Mouse (Mus musculus) layer of hippocampus, adult 11-12 months (tissue): ENCODE data around the gene Pfpl.

ENCODE experiments used
- DNase-seq: peaks from one replicate; pipeline ENCODE4 v3.0.0; 2022; ENCODE audit warnings: low spot score

Gene Pfpl

DNA sequence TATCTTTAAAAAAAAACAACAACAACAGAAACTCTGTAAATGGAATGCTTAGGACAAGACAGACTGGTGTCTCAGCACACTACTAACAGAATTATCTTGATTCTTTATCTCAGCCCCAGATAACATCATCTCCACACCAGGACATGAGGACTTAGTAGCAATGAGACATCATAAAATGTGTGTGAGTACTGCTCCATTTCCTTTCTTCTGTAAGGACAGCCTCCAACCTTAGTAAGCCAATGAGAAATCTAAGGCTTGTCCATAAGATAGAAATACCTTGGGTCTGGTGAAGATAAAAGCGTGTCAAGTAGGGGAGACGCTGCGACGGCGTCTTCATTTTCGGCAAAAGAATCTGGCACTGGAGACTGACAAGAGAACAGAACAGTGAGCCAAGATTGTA lies at the start of gene Pfpl:
Gene Pfpl (plus strand): TSS at position 301 of the 400 bp plus-strand sequence.
- no peak for DNase-seq

DNA sequence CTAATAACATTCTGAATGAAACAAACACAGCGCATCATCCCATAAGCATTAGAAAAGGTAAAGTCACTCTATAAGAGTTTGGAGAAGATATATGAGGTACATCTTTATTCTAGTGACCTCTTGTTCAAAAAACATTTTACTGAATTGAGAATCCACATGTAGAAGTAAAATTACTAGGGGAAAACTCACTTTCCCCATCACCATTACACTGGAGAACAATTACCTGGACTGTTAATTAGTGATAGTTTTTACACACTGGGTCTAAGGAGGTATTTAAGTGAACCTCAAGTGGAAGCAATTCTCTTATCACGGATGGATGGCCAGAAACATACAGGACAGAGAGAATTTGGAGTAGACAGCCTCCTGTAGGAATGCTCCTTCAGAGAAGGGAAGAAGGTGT lies 40.7 kb upstream of the Pfpl start, which contains the start of gene Olfr1440:
Gene Olfr1440 (plus strand): TSS at position 301 of the 400 bp plus-strand sequence.
- DNase-seq = no peak

DNA sequence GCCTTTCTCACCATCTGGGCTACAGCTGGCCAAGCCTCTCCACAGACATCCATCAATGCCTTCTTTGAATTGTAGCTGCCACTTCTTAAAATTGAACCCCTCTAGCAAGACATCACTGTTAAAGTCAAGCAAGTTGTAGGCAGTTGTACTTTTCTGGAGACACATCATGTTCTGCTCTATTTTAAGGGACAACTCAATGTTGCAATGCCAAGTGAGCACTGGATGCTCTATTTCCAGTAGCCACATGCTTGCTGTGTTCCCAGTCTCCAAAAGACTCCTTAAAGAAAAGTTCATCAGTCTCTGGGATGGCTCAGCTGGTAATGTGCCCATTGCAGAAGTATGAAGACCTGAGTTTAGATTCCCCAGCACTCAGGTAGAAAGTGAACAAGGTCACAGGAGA lies 14.0 kb upstream of the Pfpl start:
- DNase-seq = no peak

DNA sequence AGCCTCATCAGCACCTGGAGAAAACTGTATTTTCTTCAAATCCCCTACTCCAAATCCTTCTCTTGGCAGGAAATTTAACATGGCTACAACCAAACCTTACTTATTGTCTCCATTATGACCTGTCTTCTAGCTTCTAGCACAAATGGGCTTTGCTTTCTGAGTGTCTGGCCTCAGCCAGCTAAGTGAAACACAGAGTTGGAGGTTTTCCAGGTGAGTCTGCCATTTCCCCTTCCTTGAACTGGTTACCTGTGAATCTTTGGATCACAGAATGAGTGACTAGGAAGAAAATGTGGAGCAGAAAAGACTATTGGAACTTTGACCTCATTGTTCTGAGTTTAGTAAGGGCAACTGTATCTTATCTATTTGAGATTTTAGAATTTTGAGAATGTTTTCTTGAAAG lies 10.3 kb upstream of the Pfpl start, which contains the start of gene Olfr1441:
Gene Olfr1441 (plus strand): TSS at position 73 of the 400 bp plus-strand sequence.
- no peak for DNase-seq

DNA sequence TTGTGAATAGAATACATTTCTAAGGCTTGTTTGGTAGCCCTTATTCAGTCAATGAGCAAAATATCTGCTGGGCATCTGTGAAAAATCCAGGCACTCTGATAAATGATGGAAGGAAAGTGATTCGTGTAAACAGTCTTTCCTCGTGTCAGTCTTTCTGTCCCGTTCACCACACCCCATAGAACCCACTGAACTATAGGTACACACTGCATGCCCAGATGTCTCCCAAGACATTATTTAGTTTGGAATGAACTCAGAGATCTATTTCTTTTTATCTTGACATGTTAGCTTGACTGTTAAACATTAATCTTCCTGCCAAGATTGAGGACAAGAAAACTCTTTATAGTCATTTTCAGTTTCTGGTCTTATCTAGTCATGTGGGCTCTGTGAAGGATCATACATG lies 9.4 kb upstream of the Pfpl start:
- no peak for DNase-seq

DNA sequence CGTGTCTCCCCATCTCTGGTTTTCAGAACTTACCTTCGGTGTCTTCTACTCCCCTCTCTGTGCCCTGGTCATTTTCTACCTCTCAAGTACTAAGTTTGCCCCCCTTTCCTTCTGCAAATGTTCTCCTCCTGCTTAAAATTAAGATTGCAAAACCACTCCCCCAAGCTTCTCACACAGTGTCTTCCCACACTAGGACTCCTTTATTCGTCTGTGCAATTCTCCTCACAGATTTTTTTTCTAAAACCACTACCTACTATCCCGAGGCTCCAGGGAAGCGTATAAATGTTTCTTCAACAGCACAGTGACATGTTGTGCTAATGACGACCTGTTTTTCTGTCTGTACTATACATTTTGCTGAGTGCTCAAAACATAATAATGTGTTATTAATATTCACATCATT lies 7.2 kb upstream of the Pfpl start:
- no peak for DNase-seq

DNA sequence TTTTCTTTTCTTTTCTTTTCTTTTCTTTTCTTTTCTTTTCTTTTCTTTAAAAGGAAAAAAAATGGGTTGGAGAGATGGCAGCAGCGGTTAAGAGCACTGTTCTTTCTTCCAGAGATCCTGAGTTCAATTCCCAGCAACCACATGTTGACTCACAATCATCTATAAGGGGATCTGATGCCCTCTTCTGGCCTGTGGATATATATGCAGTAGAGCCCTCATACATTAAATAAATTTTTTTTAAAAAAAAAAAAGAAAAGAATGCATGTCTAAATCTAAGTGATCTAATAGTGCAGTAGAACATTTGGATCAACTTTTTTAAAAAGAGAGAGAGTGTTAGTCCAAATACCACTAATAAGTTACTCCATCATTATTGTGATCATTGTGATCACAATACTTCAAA lies 6.0 kb upstream of the Pfpl start:
- DNase-seq = no peak

DNA sequence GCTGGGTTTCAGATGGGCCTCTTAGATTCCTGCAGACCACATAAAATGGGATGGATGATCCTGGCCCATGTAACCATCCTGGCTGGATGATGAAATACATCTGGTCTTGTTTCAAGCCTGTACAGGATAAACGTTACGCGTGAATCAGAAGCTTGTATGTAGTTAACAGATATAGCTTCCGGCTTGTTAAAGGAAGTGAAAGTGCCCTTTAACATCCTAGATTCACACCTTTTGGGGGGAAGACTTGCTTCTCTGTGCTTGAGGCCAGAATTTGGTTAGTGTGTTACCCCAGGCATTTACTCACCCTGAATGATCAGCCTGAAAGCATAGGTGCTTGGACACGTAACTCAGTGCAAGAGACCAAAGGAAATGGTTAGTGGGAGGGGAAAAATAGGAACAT lies 604 bp upstream of the Pfpl start:
- DNase-seq = no peak

DNA sequence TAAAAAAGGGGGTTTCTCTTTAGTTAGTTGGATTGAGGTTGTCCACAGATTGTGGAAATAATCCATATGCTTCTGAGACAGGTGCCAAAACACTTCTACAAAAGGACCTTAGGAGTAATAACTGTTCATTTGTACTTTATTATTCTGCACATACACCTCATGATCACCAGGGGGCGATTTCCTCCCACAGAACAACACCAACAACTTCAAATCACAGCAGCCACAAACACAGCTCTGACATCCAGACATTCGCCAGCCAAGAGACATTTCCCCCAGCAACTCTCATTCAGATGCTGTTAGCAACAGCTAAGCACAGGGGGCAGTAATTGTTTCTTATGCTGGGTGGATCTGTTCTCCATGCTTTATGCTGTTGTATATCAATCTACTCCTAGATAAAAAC lies 5.3 kb downstream of the Pfpl start:
- peak; percentile 61 for DNase-seq

DNA sequence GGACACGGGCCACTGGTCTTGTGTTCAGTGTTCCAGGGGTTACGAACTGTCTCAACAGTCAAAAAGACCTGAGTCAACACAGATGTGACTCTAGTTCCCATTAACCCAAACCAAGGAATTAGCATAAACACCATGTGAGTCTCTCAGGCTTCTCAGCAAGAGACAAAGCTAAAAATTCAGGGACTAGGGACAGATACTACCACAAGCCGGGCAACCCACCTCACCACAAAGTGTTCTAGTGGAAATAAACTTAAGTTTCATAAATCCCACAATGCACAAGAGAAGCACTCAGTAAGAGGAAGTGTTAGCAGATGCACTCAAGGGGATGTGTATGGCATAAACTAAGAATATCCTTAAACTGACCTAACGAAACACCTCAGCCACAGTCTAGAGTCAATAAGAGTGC lies 7.3 kb downstream of the Pfpl start:
- no peak for DNase-seq

DNA sequence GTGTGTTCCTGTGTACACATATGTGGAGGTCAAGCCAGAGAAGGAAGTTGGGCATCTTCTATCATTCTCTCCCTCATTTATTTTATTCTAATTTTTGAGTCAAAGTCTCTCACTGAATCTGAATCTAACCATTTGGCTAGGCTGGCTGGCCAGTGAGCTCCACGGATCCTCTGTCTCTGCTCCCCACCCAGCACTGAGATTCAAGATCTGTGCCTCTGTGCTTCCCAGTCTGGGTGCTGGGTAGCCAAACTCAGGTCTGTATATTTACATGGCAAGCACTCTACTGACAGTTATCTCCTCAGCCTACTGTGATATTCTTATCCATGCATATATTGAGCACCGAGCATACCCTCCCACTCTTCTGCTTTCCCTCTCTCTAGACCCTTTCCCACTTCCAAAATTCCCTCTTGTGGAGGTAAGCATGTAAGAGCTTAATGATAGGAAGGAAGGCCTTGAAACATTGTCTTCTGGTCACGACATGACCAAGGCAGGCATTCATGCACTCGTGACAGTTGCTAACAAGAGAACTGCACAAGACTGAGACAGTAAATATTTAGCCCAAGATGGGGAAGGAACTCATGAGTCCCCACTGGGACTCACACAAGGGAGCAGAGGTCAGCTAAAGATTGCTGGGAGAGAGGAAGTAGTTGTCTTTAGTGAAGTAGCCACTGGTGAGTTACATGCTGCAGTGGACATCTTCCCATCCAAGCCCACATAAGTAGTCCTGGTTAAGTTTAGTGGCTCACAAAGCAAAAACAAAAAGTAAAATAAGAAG lies 8.2 kb downstream of the Pfpl start:
- DNase-seq = no peak

DNA sequence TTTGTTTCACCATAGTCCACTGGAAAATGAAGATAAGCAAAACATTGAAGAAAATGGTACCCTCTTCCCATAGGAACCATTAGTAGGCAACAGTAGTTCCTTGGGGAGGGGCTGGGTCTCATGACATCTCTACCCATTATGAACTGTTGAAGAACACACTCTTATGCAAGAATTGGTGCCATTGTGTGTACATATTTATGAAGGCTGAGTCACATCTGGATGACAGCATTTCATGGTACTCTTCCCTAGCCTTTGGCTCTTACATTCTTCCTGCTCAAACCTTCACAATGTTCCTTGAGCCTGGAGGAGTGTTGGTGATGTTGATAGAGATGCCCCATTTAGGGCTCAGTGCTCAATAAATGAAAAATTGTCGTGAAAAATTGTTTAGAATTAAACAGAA lies 11.9 kb downstream of the Pfpl start:
- DNase-seq = no peak

DNA sequence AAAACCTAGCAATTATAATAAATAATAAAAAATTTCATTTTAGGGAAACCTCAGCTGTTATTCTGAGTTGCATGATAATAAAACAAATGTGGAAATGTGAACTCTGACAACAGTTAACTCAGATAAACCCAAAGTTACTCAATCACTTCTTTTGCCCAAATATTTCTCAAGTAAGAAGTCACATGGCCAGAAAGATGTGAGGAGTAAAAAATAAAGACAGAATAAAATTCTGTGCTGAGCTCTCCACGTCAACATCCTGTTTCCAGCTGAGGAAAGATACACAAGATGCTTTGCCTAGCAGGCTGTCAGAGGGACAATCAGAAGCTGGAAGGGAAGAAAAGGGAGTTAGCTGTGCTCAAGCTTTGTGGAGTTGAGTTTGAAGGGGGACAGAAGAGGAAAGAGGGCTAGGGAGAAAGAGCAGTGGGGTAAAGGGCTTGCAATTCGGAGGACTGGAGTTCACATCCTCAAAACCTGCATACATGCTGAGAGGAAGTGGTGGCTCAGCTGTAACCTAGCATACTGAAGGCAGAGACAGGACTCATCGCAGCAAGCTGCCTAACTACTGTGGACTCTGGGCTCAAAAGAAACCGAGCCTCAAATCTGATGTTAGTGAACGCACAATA lies 12.5 kb downstream of the Pfpl start:
- DNase-seq = no peak

DNA sequence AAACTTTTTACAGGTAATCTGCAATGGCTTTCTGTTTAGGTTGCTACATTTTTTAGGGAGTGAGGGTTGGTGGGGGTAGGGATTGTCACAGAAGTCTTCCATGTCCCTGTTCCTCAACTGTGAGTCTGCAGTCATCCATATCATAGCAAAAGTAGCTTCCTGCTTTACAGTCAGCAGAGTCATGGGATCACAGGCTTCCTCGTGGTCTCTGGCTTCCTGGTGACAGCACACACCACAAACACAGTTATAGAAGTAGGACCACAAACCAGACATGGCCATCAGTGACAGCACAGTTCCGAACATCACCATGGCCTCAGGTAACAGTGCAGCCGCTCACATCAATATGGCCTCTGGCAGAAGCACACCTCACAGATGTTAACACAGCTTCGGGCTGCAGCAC lies 14.9 kb downstream of the Pfpl start:
- DNase-seq = no peak

DNA sequence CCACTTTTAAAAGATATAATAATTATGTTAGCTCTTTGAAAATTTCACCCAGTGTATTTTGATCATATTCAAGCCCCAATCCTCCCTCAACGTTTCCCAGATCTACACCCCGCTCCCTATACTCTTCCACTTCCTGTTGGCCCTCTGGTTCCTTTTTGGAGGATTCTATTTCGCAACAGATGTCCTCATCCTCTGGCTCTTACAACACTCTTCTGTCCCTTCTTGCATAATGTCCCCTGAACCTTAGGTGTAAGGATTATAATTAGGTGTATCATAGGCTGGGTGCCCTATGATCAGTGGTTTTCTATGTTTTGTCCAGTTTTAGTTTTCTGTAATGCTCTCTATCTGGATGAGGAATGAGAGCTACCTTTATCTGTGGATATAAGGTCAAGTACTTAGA lies 17.3 kb downstream of the Pfpl start:
- no peak for DNase-seq

DNA sequence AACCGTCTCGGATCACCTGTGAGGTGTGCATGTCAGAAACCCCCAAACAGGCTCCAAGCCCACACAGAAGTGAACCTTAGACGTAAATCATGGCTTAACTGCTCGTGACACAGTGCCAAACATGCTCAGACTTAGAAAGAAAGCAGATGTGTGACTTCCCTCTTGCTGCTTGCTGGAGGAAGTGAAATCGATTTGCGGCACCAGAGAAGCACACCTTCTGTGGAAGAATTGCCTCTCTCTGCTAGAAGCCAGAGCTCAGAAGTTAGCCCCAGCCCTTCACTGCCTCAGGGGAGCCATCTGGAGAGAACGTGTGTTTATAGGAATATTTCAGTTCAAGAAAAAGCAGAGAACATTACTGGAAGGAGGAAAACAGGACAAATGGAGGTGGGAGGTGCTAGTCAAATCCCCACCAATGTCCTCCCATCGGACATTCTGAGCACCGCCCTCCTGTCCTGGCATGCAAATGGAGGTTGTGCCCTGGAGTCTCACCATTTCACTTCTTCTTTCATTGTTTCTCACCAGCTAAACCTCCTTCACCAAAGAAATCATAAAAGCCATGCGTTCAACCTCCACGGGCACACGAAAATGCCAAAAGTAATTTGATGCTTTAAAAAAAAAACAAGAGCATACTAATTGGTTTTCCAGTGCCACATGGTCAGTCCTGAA lies 29.8 kb downstream of the Pfpl start:
- DNase-seq = no peak

DNA sequence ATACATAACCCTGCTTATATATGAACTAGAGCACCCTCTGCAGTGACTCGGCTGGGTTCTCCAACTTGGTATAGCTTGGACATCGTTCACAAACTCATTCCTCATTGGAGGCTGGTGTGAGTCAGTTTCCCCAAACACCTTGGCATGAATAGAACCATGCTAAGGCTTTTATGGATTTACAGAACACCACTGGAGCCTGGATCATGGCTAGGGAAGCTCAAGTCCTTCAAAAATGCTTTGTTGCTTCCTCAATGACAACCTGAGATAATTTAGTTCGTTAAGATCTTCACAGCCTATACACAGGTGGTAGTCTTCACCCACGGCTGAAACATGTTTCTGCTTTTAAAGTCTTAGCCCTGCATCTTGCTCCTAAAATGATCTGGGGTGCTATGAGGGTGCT lies 31.8 kb downstream of the Pfpl start:
- DNase-seq = no peak

DNA sequence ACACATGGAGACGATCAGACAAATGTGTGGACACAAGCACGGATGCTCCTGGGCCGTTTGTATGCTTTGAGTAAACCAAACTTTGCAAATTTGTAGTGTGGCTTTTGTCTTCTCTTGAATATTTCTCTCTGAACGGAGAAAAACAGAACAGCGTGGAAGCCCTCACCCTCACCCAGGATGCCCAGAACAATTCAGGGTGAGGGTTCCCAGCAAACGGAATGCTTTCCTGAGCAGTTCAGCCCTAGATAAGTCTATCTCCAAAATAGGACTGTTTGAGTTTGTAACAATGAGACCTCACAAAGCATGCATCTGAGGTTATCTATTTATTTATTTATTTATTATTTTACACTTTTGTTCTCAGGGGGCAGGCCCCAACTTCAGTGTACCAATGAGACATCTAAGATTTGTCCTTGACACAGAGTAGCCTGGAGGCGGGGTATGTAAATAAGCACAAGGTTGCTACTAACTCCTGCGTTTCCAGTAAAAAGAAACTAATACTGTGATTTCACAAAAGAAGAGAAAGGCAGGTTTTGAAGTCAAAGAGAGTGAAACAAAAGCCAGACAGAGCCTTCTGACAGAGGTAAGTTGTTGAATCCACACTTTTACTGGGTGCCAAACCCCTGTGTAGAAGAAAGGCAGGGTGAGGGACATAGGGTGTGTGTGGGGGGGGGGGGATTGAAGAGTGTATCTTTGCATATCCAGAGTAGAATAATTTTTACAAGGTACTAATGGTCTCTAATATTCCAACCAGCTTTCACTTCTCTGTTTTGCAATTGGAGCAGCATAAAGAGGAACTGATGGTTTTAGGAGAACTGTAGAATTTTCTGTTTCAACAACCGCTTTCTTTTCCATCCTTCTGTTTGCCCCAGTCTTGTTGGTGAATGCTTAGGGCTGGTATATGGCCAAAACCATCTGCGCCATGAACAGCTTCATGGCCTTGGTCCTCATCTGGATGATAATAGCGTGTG lies 32.9 kb downstream of the Pfpl start, which contains the start of gene Mpeg1:
Gene Mpeg1 (plus strand): TSS at position 498 of the 968 bp plus-strand sequence.
- DNase-seq = no peak

DNA sequence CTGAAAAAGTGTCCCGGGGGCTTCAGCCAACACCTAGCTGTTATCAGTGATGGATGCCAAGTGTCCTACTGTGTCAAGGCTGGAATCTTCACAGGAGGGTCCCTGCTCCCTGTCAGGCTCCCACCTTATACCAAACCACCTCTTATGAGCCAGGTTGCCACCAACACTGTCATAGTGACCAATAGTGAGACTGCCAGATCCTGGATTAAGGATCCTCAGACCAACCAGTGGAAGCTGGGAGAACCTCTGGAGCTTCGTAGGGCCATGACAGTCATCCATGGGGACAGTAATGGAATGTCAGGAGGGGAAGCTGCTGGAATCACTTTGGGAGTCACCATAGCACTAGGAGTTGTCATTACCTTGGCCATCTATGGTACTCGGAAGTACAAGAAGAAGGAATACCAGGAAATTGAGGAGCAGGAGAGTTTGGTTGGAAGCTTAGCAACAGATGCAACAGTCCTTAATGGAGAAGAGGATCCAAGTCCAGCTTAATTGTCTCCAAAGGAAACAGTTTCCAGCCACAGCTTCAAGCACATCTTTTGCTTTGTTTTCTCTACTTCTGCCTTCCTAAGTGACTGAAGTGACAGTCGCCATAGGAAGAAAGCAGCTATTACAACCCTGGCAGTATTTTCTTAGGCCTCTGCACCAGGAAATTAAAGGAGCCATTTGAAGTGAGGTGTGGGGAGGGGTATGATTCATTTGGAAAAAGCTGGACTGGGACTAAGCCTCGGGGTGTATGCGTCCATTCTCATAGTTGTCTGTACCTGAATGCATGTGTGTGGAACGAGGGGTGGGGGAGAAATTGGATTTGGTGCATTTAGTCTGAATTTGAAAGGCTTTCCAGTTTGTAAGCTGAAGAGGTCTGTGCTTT lies 35.4 kb downstream of the Pfpl start:
- no peak for DNase-seq

DNA sequence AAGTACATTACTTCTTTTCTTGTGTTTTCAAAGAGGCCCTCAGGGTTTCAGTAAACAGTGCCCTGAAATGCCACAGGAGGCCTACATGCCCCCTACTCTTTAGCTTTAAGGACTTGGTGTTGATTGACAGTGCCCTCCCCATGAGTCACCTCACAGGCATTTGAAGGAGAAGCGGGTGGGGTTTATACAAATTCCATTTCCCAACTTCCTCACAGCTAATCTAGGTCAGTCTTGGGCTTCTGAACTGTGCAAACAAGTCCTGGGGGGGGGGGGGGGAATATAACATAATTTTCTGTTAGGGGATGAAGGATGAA lies 36.0 kb downstream of the Pfpl start:
- no peak for DNase-seq

DNA sequence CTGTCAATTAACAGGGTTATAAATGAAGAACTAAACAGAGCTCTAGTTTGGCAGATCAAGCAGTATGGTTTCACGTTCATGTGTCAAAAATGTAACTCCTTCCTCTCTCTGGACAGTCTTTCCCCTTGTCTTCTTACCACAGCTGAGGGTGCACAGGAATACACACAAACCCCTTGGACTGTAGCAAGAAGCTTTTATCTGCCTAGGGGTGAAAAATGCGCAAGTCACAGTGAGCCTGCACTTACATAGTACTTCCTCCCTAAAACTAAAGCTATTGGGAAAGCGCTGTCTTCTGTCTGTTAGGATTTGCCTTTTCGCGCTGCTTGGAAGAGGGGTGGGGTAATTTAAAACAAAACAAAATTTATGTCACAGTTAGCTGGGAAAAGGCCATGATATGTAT lies 36.4 kb downstream of the Pfpl start:
- DNase-seq = no peak
